Mouse (Mus musculus) neural tube, embryonic 12.5 days (tissue): ENCODE measurements around the gene Wdr76. TPM values are rescaled to one million over a fixed set of nuclear protein-coding genes. Genes with fewer than 3 reads are reported as not detected.

Source experiments
- ATAC-seq: fragments of 200-750 bp; cut with Nextera tagmentation; 2 replicates; pipeline ENCODE4 v1.8.0; 2017; ENCODE audit warnings: low read depth, mild to moderate bottlenecking, moderate TSS enrichment, moderate library complexity; ENCODE audit not compliant: low FRiP score
- H3K27ac ChIP-seq: fragments of 300-500 bp; sonication (generic); 2 replicates; pipeline ENCODE4 v1.5.1; 2016
- H3K27me3 ChIP-seq: fragments of 300-500 bp; sonication (generic); replicated peaks from 2 replicates; pipeline ENCODE4 v1.6.1; 2016; ENCODE audit warnings: mild to moderate bottlenecking
- H3K36me3 ChIP-seq: fragments of 300-500 bp; sonication (generic); 2 replicates; pipeline ENCODE4 v1.6.1; 2016; ENCODE audit warnings: mild to moderate bottlenecking
- H3K4me1 ChIP-seq: fragments of 300-500 bp; sonication (generic); 2 replicates; pipeline ENCODE4 v1.6.1; 2016
- H3K4me2 ChIP-seq: fragments of 300-500 bp; sonication (generic); replicated peaks from 2 replicates; pipeline ENCODE4 v1.6.1; 2016; ENCODE audit warnings: mild to moderate bottlenecking
- H3K4me3 ChIP-seq: fragments of 300-500 bp; sonication (generic); 2 replicates; pipeline ENCODE4 v1.5.1; 2016
- H3K9ac ChIP-seq: fragments of 300-500 bp; sonication (generic); 2 replicates; pipeline ENCODE4 v1.6.1; 2016; ENCODE audit warnings: mild to moderate bottlenecking
- H3K9me3 ChIP-seq: fragments of 300-500 bp; sonication (generic); 2 replicates; pipeline ENCODE4 v1.6.1; 2016; ENCODE audit warnings: mild to moderate bottlenecking
- WGBS: fragments of 180-500 bp; shearing (Covaris S2); methylation state at CpG from one replicate; pipeline ENCODE4 v1.1.7; 2016; 5-methylcytosine and 5-hydroxymethylcytosine counted together
- polyA plus RNA-seq: library from polyadenylated mRNA; unstranded; fragments of >200 nt; fragmentation: Nextera tagmentation; extraction: Ambion mirVana; gene quantifications from 2 replicates; pipeline ENCODE4 v1.2.1, GENCODE M21; 2016

Wdr76 gene
- polyA plus RNA-seq, 1 experiment from 2014 or later = 8.1 TPM

- H3K4me3 ChIP-seq = no peak overlapping the region
- no peak overlapping the region for H3K4me2 ChIP-seq
- ATAC-seq = peak; percentile 58; the same call in 1 of the 2 replicates
- H3K36me3 ChIP-seq = no peaks in the 10 kb centered on the region
- H3K27ac ChIP-seq = no peak overlapping the region
- 63% methylated on average over 13 of the region's 13 CpGs for WGBS
- H3K9ac ChIP-seq = no peak overlapping the region
- H3K4me1 ChIP-seq = peaks cover 15% of the 10 kb centered on the region
- no peaks in the 10 kb centered on the region for H3K9me3 ChIP-seq
- H3K27me3 ChIP-seq = no peaks in the 10 kb centered on the region
These were observed 77.1 kb downstream of the Wdr76 start for GRCm38 (mm10) chr2:121583468-121584116.

- no peak for ATAC-seq
- 71% methylated on average over 5 of the region's 5 CpGs for WGBS
- no peaks in the 10 kb centered on the region for H3K36me3 ChIP-seq
- H3K27ac ChIP-seq = no peak overlapping the region
- no peak overlapping the region for H3K4me3 ChIP-seq
- H3K4me2 ChIP-seq = no peak overlapping the region
- no peaks in the 10 kb centered on the region for H3K27me3 ChIP-seq
- H3K4me1 ChIP-seq = peaks cover 18% of the 10 kb centered on the region
- H3K9ac ChIP-seq = no peak overlapping the region
- H3K9me3 ChIP-seq = no peaks in the 10 kb centered on the region
These were observed 78.2 kb downstream of the Wdr76 start for GRCm38 (mm10) chr2:121584705-121585104.

DNA sequence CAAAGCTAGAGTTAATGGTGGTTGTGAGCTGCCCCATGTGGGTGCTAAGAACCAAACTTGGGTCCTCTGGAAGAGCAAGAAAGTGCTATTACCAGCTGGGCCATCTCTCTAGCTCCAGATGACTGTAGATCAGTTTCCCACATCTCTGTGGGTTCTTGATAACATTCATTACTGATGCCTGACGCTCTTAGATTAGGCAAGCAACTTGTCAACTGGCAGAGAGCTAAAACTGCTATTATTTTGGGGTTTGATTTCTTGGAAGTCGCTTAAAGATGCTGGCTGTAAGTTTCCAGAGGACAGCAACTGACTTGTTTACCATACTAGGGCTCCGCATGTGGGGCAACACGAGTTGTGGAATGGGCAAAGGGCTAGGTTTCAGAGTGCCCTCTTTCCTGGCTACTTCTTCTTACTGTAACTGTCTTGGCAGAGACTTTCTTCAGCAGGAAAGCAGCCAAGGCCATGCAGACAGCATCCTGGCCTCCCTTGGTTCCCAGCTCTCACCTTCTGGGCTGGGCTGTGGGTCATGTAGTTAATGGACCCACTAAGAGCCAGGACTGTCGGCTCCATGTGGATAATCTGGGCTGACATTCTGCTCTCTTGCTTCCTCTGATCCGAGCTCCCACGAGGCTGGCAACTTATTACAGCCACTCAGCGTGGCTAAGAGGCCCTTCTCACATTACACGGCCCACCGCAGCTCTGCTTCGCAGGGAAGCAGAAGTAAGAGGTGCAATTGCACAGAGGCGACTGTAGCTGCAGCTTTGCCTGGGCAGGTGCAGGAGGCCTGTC lies 81.2 kb downstream of the Wdr76 start:
- Histone ChIP-seq H3K9me3 (no peaks in the 10 kb centered on the region), H3K9ac (no peak overlapping the region), H3K27ac (no peak overlapping the region), H3K27me3 (no peaks in the 10 kb centered on the region), H3K36me3 (no peaks in the 10 kb centered on the region), H3K4me3 (no peak overlapping the region), H3K4me2 (0 out of 2 replicates have a peak overlapping the region, but pooled peaks have one; percentile 10), H3K4me1 (peaks cover 18% of the 10 kb centered on the region)
- ATAC-seq = no peak
- 35% methylated on average over 12 of the region's 12 CpGs for WGBS

DNA sequence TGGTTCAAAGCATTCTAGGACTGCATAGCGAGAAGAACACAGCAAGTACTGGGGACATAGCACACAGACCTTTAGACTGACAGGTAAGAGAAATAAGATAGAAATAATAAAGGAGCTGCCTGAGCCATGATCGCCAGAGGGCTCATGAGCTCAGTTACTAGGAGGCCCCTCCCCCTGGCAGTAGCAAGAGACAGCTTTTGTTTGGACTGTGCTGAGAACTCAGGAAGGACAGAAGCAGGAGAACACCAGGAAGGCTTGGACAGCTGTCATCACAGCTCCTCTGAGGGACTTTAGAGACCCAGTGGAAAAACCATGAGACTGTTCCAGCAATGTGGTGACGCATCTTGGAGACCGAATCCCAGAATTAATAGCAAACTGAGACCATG lies 81.8 kb downstream of the Wdr76 start:
- no peak overlapping the region; the same call in 1 of the 2 replicates for H3K27ac ChIP-seq
- H3K4me1 ChIP-seq = peaks cover 18% of the 10 kb centered on the region
- no peaks in the 10 kb centered on the region for H3K36me3 ChIP-seq
- H3K4me3 ChIP-seq = no peak overlapping the region
- H3K9me3 ChIP-seq = no peaks in the 10 kb centered on the region
- no peaks in the 10 kb centered on the region for H3K27me3 ChIP-seq
- no peak overlapping the region for H3K9ac ChIP-seq
- 0 out of 2 replicates have a peak overlapping the region, but pooled peaks have one; percentile 10 for H3K4me2 ChIP-seq
- ATAC-seq = no peak
- WGBS = 48% methylated on average over 4 of the region's 4 CpGs

DNA sequence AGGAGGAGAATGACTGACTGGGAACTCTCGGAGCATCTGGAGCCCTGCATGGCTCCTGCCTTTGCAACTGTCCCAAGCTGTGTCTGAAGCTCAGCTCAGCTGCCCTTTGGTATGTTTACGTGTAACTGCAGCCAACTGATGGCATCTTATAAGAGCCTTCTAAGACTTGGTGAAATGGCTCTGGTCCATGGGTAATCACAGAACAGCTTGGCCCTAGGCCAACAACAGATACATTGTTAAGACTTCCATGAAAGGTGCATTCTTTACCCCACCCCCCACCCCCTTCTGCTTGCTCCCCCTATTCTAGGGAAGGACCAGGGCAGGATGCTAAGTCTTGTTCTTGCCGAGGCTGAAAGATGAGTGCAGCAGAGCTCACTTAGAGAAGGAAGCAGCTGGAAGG lies 87.6 kb downstream of the Wdr76 start:
- Histone ChIP-seq H3K9me3 (no peaks in the 10 kb centered on the region), H3K27me3 (0 out of 2 replicates have a peak, but pooled peaks cover 3% of the 10 kb centered on the region), H3K27ac (no peak overlapping the region), H3K4me2 (no peak overlapping the region), H3K9ac (no peak overlapping the region), H3K36me3 (no peaks in the 10 kb centered on the region), H3K4me1 (peaks cover 15% of the 10 kb centered on the region), H3K4me3 (no peak overlapping the region)
- no peak for ATAC-seq
- 66% methylated on average over 3 of the region's 3 CpGs for WGBS

Other genes with a start within 250 kb of the Wdr76 start
- 177 and 178 TPM in 2 replicates for gene Trp53bp1, start 235.3 kb upstream of the Wdr76 start, polyA plus RNA-seq
- gene Map1a, start 217.1 kb upstream of the Wdr76 start, polyA plus RNA-seq = 10.3 and 12.6 TPM in 2 replicates
- 13.0 and 13.1 TPM in 2 replicates for gene Ppip5k1, start 151.3 kb upstream of the Wdr76 start, polyA plus RNA-seq
- 19.6 and 19.7 TPM in 2 replicates for gene Ckmt1, start 149.0 kb upstream of the Wdr76 start, polyA plus RNA-seq
- not detected in 2 replicates for gene Strc, start 119.6 kb upstream of the Wdr76 start, polyA plus RNA-seq
- gene Pdia3, start 92.9 kb upstream of the Wdr76 start, polyA plus RNA-seq = 497 and 518 TPM in 2 replicates
- 4.1 and 4.5 TPM in 2 replicates for gene Catsper2, start 92.9 kb upstream of the Wdr76 start, polyA plus RNA-seq
- gene Ell3, start 62.4 kb upstream of the Wdr76 start, polyA plus RNA-seq = 2.4 and 2.5 TPM in 2 replicates
- gene Serf2, start 57.5 kb upstream of the Wdr76 start, polyA plus RNA-seq = 470 and 490 TPM in 2 replicates
- gene Hypk, start 53.4 kb upstream of the Wdr76 start, polyA plus RNA-seq = 97.6 and 113 TPM in 2 replicates
- 0.46 and 0.79 TPM in 2 replicates for gene Serinc4, start 49.9 kb upstream of the Wdr76 start, polyA plus RNA-seq
- 74.2 and 77.8 TPM in 2 replicates for gene Mfap1b, start 32.7 kb upstream of the Wdr76 start, polyA plus RNA-seq
- 32.0 and 35.3 TPM in 2 replicates for gene Mfap1a, start 58 bp upstream of the Wdr76 start, polyA plus RNA-seq